Mouse (Mus musculus) spleen, adult 18-20 months (tissue): ENCODE measurements around the gene 1700021F05Rik.
A peak's percentile ranks its signal among the peaks of the same experiment; 100 is the strongest.

Experiments used
- DNase-seq, 2 experiments: peaks; one replicate each; pipeline ENCODE4 v3.0.0; 2022; ENCODE audit warnings: mixed read lengths in 2 of 2

1700021F05Rik gene

GRCm38 (mm10) chr10:43481179-43481578 is 59.6 kb downstream of the 1700021F05Rik start:
- DNase-seq: no peak

GRCm38 (mm10) chr10:43480227-43480849 is 60.5 kb downstream of the 1700021F05Rik start:
- DNase-seq: no peak

GRCm38 (mm10) chr10:43479436-43480157 is 61.2 kb downstream of the 1700021F05Rik start:
- peak; percentile 82 to 86 for DNase-seq

- DNase-seq: peak; percentile 33 to 55
These were observed 61.9 kb downstream of the 1700021F05Rik start, which contains the start of gene Bend3 for GRCm38 (mm10) chr10:43478751-43479435. Bend3 (plus strand) TSS chr10:43478831.

- DNase-seq: peak; percentile 19 to 31
These were observed 62.7 kb downstream of the 1700021F05Rik start for GRCm38 (mm10) chr10:43477865-43478681.

- DNase-seq: no peak
These were observed 63.3 kb downstream of the 1700021F05Rik start for GRCm38 (mm10) chr10:43477459-43477858.

- peak in 1 of 2 experiments; percentile 22 for DNase-seq
These were observed 65.4 kb downstream of the 1700021F05Rik start for GRCm38 (mm10) chr10:43475376-43475775.
